Mouse (Mus musculus) cortical plate, adult 2 months (tissue): Measurements from ENCODE around the gene Ing4.
A peak's percentile ranks its signal among the peaks of the same experiment; 100 is the strongest.

ENCODE experiments used
- CTCF ChIP-seq: fragments of 200-500 bp; IDR thresholded peaks from 2 replicates; pipeline ENCODE4 v1.5.1; 2011; ENCODE audit warnings: mild to moderate bottlenecking, control low read depth, low read length; ENCODE audit not compliant: insufficient read depth; ENCODE audit errors: extremely low read depth
- POLR2A ChIP-seq: fragments of 200-500 bp; IDR thresholded peaks from 2 replicates; pipeline ENCODE4 v1.6.1; 2011; ENCODE audit warnings: mild to moderate bottlenecking, low read length, control low read depth; ENCODE audit not compliant: insufficient read depth; ENCODE audit errors: extremely low read depth

DNA sequence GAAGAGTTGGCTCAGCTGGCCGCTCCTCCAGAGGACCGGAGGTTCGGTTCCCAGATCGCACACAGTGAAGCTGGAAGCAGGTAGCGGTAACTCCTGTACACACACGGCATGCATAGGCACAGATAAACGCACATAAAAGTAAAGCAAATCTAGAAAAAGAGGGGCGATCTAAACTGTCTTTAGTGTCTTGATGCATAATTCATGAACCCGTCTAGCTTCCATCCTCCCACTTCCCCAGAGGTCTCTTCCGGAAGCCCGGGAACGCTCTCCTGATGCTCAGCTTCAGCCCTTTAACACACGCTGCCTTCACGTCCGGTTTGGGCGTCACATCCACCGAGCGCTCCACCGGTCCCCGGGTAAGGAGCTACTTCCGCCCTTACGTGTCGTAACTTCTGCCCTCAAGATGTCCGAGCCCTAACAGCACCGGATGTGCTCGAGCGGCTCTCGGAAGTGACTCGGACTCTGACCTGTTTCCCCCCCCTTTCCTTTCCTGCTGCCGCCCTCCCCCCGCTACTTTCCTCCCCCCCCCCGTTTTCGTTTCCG, 30.9 kb upstream of the Ing4 start:
- TF ChIP-seq POLR2A (peak; percentile 95), CTCF (no peak)
